Mouse (Mus musculus): ENCODE data around the gene Rab3gap1.

- TF ChIP-seq EP300 (IDR thresholded peaks at IDR 0.05; ENCODE audit: low read depth in 1 of 2, low read length in 2 of 2) (no peak), POLR2A (IDR thresholded peaks at IDR 0.05; ENCODE audit: control insufficient read depth in 1 of 2, insufficient read depth in 1 of 2, low read depth in 1 of 2, low read length in 2 of 2, poor library complexity in 1 of 2) (no peak), MAZ (IDR thresholded peaks at IDR 0.05; ENCODE audit: low read depth, low read length) (no peak), CTCF (IDR thresholded peaks at IDR 0.05 in 2 of 3, conservative IDR thresholded peaks at IDR 0.05 in 1 of 3; ENCODE audit: control insufficient read depth in 1 of 3, insufficient read depth in 1 of 3, low read depth in 2 of 3, low read length in 3 of 3, poor library complexity in 1 of 3, severe bottlenecking in 1 of 3) (no peak), E2F4 (IDR thresholded peaks at IDR 0.05; ENCODE audit: borderline replicate concordance, low read depth, low read length) (no peak), MYC (IDR thresholded peaks at IDR 0.05; ENCODE audit: low read depth, low read length) (no peak), GATA1 (IDR thresholded peaks at IDR 0.05; ENCODE audit: low read depth, low read length) (no peak), CHD1 (IDR thresholded peaks at IDR 0.05; ENCODE audit: low read depth, low read length) (no peak), USF2 (IDR thresholded peaks at IDR 0.05; ENCODE audit: borderline replicate concordance in 1 of 2, insufficient read depth in 1 of 2, low read depth in 1 of 2, low read length in 2 of 2) (no peak), MAX (IDR thresholded peaks at IDR 0.05; ENCODE audit: low read length) (no peak), CHD2 (IDR thresholded peaks at IDR 0.05; ENCODE audit: low read length) (no peak), NRF1 (IDR thresholded peaks at IDR 0.05; ENCODE audit: insufficient read depth, low read depth, low read length, poor library complexity, severe bottlenecking) (no peak)
Measured at GRCm38 (mm10) chr1:127961140-127961539, 92.6 kb downstream of the Rab3gap1 start.
